Mouse (Mus musculus): ENCODE measurements around the gene Rnf220. TPM values are rescaled to one million over a fixed set of nuclear protein-coding genes. Genes with fewer than 3 reads are reported as not detected.

Gene Rnf220
- polyA plus RNA-seq, 1 experiment from 2014 or later: 34.1 TPM

GRCm38 (mm10) chr4:117486188-117486587, 10.7 kb downstream of the Rnf220 start:
- WGBS: 75% methylated on average over 7 of the region's 7 CpGs
- Histone ChIP-seq H3K4me2 (no peak overlapping the region), H3K36me3 (no peaks in the 10 kb centered on the region), H3K4me1 (replicated peaks) (peaks cover 12% of the 10 kb centered on the region), H3K4me3 (no peak overlapping the region), H3K9ac (no peak overlapping the region), H3K9me3 (replicated peaks) (no peaks in the 10 kb centered on the region), H3K27me3 (peaks cover 64% of the 10 kb centered on the region), H3K27ac (no peak overlapping the region)
- no peak for ATAC-seq (replicated peaks; ENCODE audit: insufficient number of reproducible peaks, insufficient read depth, low FRiP score, low read depth)

DNA sequence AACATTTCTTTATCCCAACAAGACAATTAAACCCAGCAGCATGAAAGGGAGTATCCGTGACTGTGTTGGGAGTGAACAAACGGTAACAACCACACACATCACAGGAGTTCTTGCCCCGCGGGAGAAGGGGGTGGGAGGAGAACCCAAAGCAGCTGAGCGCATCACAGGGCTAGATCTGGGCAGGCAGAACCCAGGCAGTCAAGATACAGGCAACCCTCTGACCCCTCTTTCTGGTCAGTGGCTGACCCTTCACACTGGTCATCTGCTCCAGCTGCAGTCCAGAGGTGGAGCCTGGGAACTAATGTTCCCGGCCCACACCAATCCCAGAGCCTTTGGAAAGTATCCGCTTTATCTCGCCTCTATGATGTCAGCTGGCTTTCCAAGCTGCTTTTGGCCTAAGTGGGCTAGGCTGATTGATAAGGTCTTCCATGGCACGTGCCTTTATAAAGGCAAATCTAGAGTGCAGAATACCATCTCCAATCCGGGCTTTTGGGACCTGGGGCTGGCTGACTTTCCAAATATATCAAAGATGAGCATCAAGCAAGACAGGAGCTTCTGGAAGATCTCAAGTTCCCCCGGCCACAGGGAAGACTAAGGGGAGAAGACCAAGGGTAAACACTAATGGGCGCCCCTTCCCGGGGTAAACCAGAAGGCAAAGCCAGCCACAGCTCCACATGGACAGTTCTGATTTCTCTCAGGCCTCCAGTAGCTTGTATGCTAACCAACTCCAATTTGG, 11.6 kb downstream of the Rnf220 start:
- peaks cover 55% of the 10 kb centered on the region for H3K27me3 ChIP-seq
- WGBS: 26% methylated on average over 13 of the region's 13 CpGs
- peak; percentile 33; the same call in 1 of the 2 replicates for ATAC-seq (replicated peaks; ENCODE audit: insufficient number of reproducible peaks, insufficient read depth, low FRiP score, low read depth)

DNA sequence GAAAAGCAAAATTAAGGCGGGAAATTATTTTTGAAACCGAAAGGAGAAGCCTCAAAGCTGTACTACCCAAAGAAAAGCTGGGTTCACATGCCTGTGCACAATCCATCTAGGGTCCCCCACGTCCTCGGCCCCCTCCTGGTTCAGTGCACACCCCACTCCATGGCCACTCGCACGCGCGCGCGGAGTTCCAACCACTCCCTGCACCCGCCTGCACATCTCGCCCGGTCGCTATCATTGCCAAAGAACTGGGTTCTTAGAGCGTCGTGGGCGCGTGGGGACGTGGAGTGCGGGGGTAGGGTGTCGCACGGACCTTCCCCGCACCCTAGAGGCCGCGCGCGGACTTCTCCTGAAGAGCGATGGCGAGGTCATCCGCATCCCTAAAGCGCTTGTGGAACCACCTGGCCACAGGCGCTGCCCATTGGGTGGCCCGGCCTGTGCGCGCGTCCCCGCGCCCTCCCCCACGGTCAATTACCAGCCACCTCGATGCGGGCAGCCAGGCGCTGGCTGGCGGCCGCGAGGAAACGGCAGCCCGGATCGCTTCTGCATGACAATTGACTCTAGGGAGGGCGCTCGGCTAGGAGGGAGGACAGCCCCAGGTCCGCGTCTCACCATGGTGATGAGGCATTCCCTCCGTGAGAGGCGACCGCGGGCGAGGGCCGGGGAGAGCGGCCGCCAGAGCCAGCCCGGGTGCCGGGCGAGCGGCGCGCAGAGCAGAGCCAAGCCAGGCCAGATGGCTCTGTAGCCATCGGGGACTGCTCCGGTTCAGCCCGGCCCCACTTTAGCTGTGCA, 12.4 kb downstream of the Rnf220 start:
- Histone ChIP-seq H3K4me2 (peak overlapping the region; percentile 99), H3K27ac (0 out of 2 replicates have a peak overlapping the region, but pooled peaks have one; percentile 1), H3K4me3 (peak overlapping the region; percentile 58), H3K27me3 (peaks cover 52% of the 10 kb centered on the region), H3K9ac (peak overlapping the region; percentile 58), H3K36me3 (no peaks in the 10 kb centered on the region), H3K4me1 (replicated peaks) (peaks cover 20% of the 10 kb centered on the region), H3K9me3 (replicated peaks) (no peaks in the 10 kb centered on the region)
- ATAC-seq (replicated peaks; ENCODE audit: insufficient number of reproducible peaks, insufficient read depth, low FRiP score, low read depth): peak; percentile 62
- under 1% methylated on average over 69 of the region's 69 CpGs for WGBS

More for the DNA sequence above, 11.6 kb downstream of the Rnf220 start:
- H3K9ac ChIP-seq: peak overlapping the region; percentile 58; the same call in 1 of the 2 replicates
- H3K4me3 ChIP-seq: peak overlapping the region; percentile 58
- 0 out of 2 replicates have a peak overlapping the region, but pooled peaks have one; percentile 1 for H3K27ac ChIP-seq
- peak overlapping the region; percentile 99 for H3K4me2 ChIP-seq
- H3K4me1 ChIP-seq (replicated peaks): peaks cover 13% of the 10 kb centered on the region
- H3K9me3 ChIP-seq (replicated peaks): no peaks in the 10 kb centered on the region
- no peaks in the 10 kb centered on the region for H3K36me3 ChIP-seq

- ATAC-seq (replicated peaks; ENCODE audit: insufficient number of reproducible peaks, insufficient read depth, low FRiP score, low read depth): no peak
- peak overlapping the region; percentile 58 for H3K4me3 ChIP-seq
- peaks cover 21% of the 10 kb centered on the region for H3K4me1 ChIP-seq (replicated peaks)
- H3K27ac ChIP-seq: no peak overlapping the region
- no peaks in the 10 kb centered on the region for H3K9me3 ChIP-seq (replicated peaks)
- peak overlapping the region; percentile 58 for H3K9ac ChIP-seq
- H3K27me3 ChIP-seq: peaks cover 49% of the 10 kb centered on the region
- WGBS: 2% methylated on average over 15 of the region's 15 CpGs
- H3K36me3 ChIP-seq: no peaks in the 10 kb centered on the region
- H3K4me2 ChIP-seq: peak overlapping the region; percentile 99
These were observed 13.0 kb downstream of the Rnf220 start for GRCm38 (mm10) chr4:117483931-117484255.

DNA sequence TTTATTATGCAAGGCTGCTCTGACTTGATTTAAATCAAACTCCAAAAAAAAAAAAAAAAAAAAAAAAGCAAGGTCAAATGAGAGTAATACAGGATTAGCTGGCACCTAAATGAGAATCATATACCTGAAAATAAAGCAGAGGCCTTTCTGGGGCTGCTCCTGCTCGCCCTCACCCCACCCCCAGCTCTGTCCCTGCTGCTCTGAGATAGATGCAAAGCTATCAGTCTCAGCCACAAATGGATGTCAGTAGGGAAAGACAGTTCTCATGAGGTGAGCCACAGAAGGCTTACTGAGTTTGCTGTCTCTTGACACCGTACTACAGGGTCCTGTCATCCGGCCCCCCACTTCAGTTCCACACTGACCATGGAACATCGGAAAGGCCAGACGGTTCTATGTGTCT, 14.7 kb downstream of the Rnf220 start:
- H3K9me3 ChIP-seq (replicated peaks): no peaks in the 10 kb centered on the region
- no peak overlapping the region for H3K4me2 ChIP-seq
- H3K36me3 ChIP-seq: no peaks in the 10 kb centered on the region
- 71% methylated on average over 5 of the region's 5 CpGs for WGBS
- no peak overlapping the region for H3K9ac ChIP-seq
- peaks cover 35% of the 10 kb centered on the region for H3K4me1 ChIP-seq (replicated peaks)
- no peak overlapping the region for H3K27ac ChIP-seq
- H3K4me3 ChIP-seq: no peak overlapping the region
- H3K27me3 ChIP-seq: peaks cover 33% of the 10 kb centered on the region
- ATAC-seq (replicated peaks; ENCODE audit: insufficient number of reproducible peaks, insufficient read depth, low FRiP score, low read depth): no peak

- Histone ChIP-seq H3K36me3 (no peaks in the 10 kb centered on the region), H3K9me3 (replicated peaks) (no peaks in the 10 kb centered on the region), H3K27me3 (peaks cover 27% of the 10 kb centered on the region), H3K9ac (no peak overlapping the region), H3K4me1 (replicated peaks) (peaks cover 36% of the 10 kb centered on the region), H3K4me2 (no peak overlapping the region), H3K4me3 (no peak overlapping the region), H3K27ac (no peak overlapping the region)
- WGBS: 65% methylated on average over 11 of the region's 11 CpGs
- ATAC-seq (replicated peaks; ENCODE audit: insufficient number of reproducible peaks, insufficient read depth, low FRiP score, low read depth): no peak
These were observed 16.0 kb downstream of the Rnf220 start for GRCm38 (mm10) chr4:117480611-117481445.

GRCm38 (mm10) chr4:117479951-117480350, 16.9 kb downstream of the Rnf220 start:
- no peak overlapping the region for H3K27ac ChIP-seq
- no peak overlapping the region for H3K9ac ChIP-seq
- no peaks in the 10 kb centered on the region for H3K36me3 ChIP-seq
- no peak overlapping the region for H3K4me2 ChIP-seq
- no peaks in the 10 kb centered on the region for H3K9me3 ChIP-seq (replicated peaks)
- no peak overlapping the region for H3K4me3 ChIP-seq
- H3K27me3 ChIP-seq: peaks cover 22% of the 10 kb centered on the region
- WGBS: 35% methylated on average over 6 of the region's 6 CpGs
- H3K4me1 ChIP-seq (replicated peaks): peaks cover 31% of the 10 kb centered on the region
- ATAC-seq (replicated peaks; ENCODE audit: insufficient number of reproducible peaks, insufficient read depth, low FRiP score, low read depth): no peak

DNA sequence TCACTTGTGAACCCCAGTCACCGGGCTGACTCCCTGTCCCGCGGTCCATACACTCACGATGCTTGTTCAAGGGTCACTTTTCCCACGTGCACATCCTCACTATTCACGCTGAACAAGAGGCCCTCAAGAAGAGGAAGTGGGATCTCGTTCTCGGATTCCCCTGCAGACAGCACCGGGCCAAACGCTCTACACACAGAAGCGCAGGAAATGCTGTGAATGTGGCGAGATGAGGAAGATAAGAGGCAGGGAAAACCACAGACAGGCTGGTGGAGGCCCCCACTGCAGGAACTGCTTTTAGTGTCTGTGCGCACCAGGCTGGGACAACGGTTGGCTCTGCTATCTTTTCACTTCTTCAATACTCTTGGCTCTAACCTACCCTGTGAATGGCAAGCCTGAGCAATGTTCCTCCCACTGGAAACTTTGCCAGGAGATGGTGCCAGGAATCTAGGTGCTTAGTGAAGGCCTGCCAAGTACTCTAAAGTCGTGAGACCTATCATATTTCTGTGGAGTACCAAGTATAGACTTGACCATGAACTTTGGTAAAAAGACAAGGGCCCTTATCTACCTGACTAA, 18.7 kb downstream of the Rnf220 start:
- Histone ChIP-seq H3K4me3 (no peak overlapping the region), H3K4me2 (no peak overlapping the region)
- ATAC-seq (replicated peaks; ENCODE audit: insufficient number of reproducible peaks, insufficient read depth, low FRiP score, low read depth): peak; percentile 5; the same call in 1 of the 2 replicates

GRCm38 (mm10) chr4:117477401-117477800, 19.5 kb downstream of the Rnf220 start:
- no peak overlapping the region for H3K9ac ChIP-seq
- no peak for ATAC-seq (replicated peaks; ENCODE audit: insufficient number of reproducible peaks, insufficient read depth, low FRiP score, low read depth)
- H3K36me3 ChIP-seq: no peaks in the 10 kb centered on the region
- WGBS: 59% methylated on average over 5 of the region's 5 CpGs
- no peak overlapping the region for H3K4me3 ChIP-seq
- H3K9me3 ChIP-seq (replicated peaks): no peaks in the 10 kb centered on the region
- H3K4me1 ChIP-seq (replicated peaks): peaks cover 34% of the 10 kb centered on the region
- no peak overlapping the region for H3K27ac ChIP-seq
- no peak overlapping the region for H3K4me2 ChIP-seq
- peaks cover 19% of the 10 kb centered on the region for H3K27me3 ChIP-seq

More for the DNA sequence above, 18.7 kb downstream of the Rnf220 start:
- Histone ChIP-seq H3K9me3 (replicated peaks) (no peaks in the 10 kb centered on the region), H3K27ac (no peak overlapping the region), H3K27me3 (peaks cover 19% of the 10 kb centered on the region), H3K9ac (no peak overlapping the region), H3K4me1 (replicated peaks) (peaks cover 29% of the 10 kb centered on the region), H3K36me3 (no peaks in the 10 kb centered on the region)
- 41% methylated on average over 15 of the region's 15 CpGs for WGBS

DNA sequence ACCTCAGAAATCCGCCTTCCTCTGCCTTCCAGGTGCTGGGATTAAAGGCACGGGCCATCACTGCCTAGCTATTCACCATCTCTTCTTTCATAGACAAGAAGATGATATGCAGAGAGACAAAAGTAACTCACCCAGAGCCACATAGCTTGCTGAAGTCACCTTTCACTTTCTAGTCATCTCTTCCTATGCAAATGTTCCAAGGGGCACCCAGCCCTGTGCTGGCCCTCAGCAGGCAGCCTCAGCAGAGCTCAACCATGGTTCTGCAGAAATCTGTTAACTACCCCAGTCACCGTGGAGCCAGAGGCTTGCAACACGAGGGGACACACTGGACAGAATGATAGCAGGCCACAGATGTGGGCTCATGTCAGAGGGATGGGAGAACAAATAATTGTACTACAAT, 20.1 kb downstream of the Rnf220 start:
- Histone ChIP-seq H3K36me3 (no peaks in the 10 kb centered on the region), H3K4me2 (no peak overlapping the region), H3K9ac (no peak overlapping the region), H3K27me3 (peaks cover 16% of the 10 kb centered on the region), H3K27ac (no peak overlapping the region), H3K4me1 (replicated peaks) (peaks cover 34% of the 10 kb centered on the region), H3K9me3 (replicated peaks) (no peaks in the 10 kb centered on the region), H3K4me3 (no peak overlapping the region)
- 52% methylated on average over 4 of the region's 4 CpGs for whole genome bisulfite sequencing
- ATAC-seq (replicated peaks; ENCODE audit: insufficient number of reproducible peaks, insufficient read depth, low FRiP score, low read depth): no peak

GRCm38 (mm10) chr4:117476355-117476754, 20.5 kb downstream of the Rnf220 start:
- peaks cover 16% of the 10 kb centered on the region for H3K27me3 ChIP-seq
- H3K4me2 ChIP-seq: no peak overlapping the region
- H3K9me3 ChIP-seq (replicated peaks): no peaks in the 10 kb centered on the region
- no peak overlapping the region for H3K27ac ChIP-seq
- peaks cover 34% of the 10 kb centered on the region for H3K4me1 ChIP-seq (replicated peaks)
- no peak for ATAC-seq (replicated peaks; ENCODE audit: insufficient number of reproducible peaks, insufficient read depth, low FRiP score, low read depth)
- no peak overlapping the region for H3K9ac ChIP-seq
- no peak overlapping the region for H3K4me3 ChIP-seq
- no peaks in the 10 kb centered on the region for H3K36me3 ChIP-seq

Measured in heart, embryonic 15.5 days (tissue).